Mouse (Mus musculus): ENCODE data around the gene Ftl1.

GRCm38 (mm10) chr7:45449974-45450373 lies 9.7 kb downstream of the Ftl1 start:
- TF ChIP-seq CTCF (IDR thresholded peaks at IDR 0.05; ENCODE audit: control insufficient read depth, insufficient read depth, low read length), result no peak
- TF ChIP-seq POLR2A (IDR thresholded peaks at IDR 0.05; ENCODE audit: borderline replicate concordance, control insufficient read depth, low read depth, low read length), result no peak
